Mouse (Mus musculus) liver, adult 2 months (tissue): Measurements from ENCODE around the gene Fbxl17. TPM values are rescaled to one million over a fixed set of nuclear protein-coding genes. Genes with fewer than 3 reads are reported as not detected.

ENCODE experiments used
- DNase-seq: peaks from one replicate; pipeline ENCODE4 v3.0.0-alpha.2; 2011; ENCODE audit warnings: low read depth, low spot score; ENCODE audit errors: extremely low read depth
- H3K27ac ChIP-seq: fragments of 200-500 bp; replicated peaks from 2 replicates; pipeline ENCODE4 v1.5.1; 2012; ENCODE audit warnings: low read depth, mild to moderate bottlenecking, control low read depth, inconsistent platforms, low read length; ENCODE audit not compliant: insufficient read depth
- H3K27me3 ChIP-seq: fragments of 200-500 bp; 2 replicates; pipeline ENCODE4 v1.6.1; 2012; ENCODE audit warnings: mild to moderate bottlenecking, moderate library complexity, low read length, inconsistent platforms; ENCODE audit not compliant: control insufficient read depth, insufficient read depth
- H3K36me3 ChIP-seq: fragments of 200-500 bp; 2 replicates; pipeline ENCODE4 v1.6.1; 2012; ENCODE audit warnings: low read length, inconsistent platforms; ENCODE audit not compliant: control insufficient read depth, insufficient read depth
- H3K4me1 ChIP-seq: fragments of 200-500 bp; 2 replicates; pipeline ENCODE4 v1.6.1; 2011; ENCODE audit warnings: low read length; ENCODE audit not compliant: control insufficient read depth, insufficient read depth
- H3K4me3 ChIP-seq: fragments of 200-500 bp; 2 replicates; pipeline ENCODE4 v1.5.1; 2011; ENCODE audit warnings: low read depth, mild to moderate bottlenecking, control low read depth, low read length, moderate library complexity; ENCODE audit not compliant: insufficient read depth
- H3K79me2 ChIP-seq: fragments of 200-500 bp; 2 replicates; pipeline ENCODE4 v1.6.1; 2012; ENCODE audit warnings: inconsistent platforms, mild to moderate bottlenecking, low read length, moderate library complexity; ENCODE audit not compliant: control insufficient read depth, insufficient read depth
- H3K9ac ChIP-seq: fragments of 200-500 bp; 2 replicates; pipeline ENCODE4 v1.6.1; 2012; ENCODE audit warnings: low read depth, mild to moderate bottlenecking, control low read depth, inconsistent platforms, low read length
- CTCF ChIP-seq: fragments of 200-500 bp; IDR thresholded peaks from 2 replicates; pipeline ENCODE4 v1.5.1; 2011; ENCODE audit warnings: low read depth, low read length, control low read depth
- POLR2A ChIP-seq: fragments of 200-500 bp; IDR thresholded peaks from 2 replicates; pipeline ENCODE4 v1.6.1; 2011; ENCODE audit warnings: low read length, control low read depth; ENCODE audit not compliant: insufficient read depth; ENCODE audit errors: extremely low read depth
- WGBS: fragments of 180-500 bp; shearing (Covaris S2); methylation state at CpG from one replicate; pipeline ENCODE4 v1.1.7; 2018; 5-methylcytosine and 5-hydroxymethylcytosine counted together
- polyA plus RNA-seq: library from polyadenylated mRNA; depleted of rRNA; stranded (reverse); fragments of >200 nt; gene quantifications from 2 replicates; pipeline ENCODE4 v1.2.3, GENCODE M21; 2012
- total RNA-seq: library from RNA; depleted of rRNA; stranded (reverse); fragments of >200 nt; gene quantifications from 2 replicates; pipeline ENCODE4 v1.2.3, GENCODE M21; 2014

Fbxl17 gene
- total and polyA plus RNA-seq, 2 experiments: 5.4 to 12.2 TPM

GRCm38 (mm10) chr17:63070161-63070761, 429.6 kb downstream of the Fbxl17 start:
- no peaks in the 10 kb centered on the region for H3K27me3 ChIP-seq
- H3K4me1 ChIP-seq: no peaks in the 10 kb centered on the region
- no peak overlapping the region for H3K27ac ChIP-seq
- 77% methylated on average over 5 of the region's 5 CpGs for whole genome bisulfite sequencing
- no peak overlapping the region for H3K4me3 ChIP-seq
- H3K36me3 ChIP-seq: no peaks in the 10 kb centered on the region; the same call in 1 of the 2 replicates
- no peak for DNase-seq
- no peak overlapping the region for H3K9ac ChIP-seq
- no peak for TF ChIP-seq CTCF
- TF ChIP-seq POLR2A: no peak
- H3K79me2 ChIP-seq: no peaks in the 10 kb centered on the region

DNA sequence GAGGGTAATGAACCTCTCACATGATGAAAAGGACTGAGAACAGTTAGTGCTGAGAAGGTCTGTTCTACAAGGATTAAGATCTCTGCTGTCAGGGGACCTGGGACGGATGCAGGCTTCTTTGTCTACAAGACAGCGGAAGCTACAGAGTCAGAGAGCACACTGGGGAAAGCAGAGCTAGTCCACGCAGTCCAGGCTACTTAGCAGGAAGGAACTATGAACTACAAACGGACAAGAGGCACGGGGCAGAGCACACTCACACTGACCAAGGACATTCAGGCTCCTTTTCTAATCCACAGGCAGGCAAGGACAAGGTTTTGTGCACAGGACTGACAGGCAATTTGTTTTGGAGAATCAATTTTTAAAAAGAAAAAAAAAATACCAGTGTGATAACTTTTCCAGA, 437.0 kb downstream of the Fbxl17 start:
- Histone ChIP-seq H3K4me3 (no peak overlapping the region), H3K36me3 (peaks cover 3% of the 10 kb centered on the region; the same call in 1 of the 2 replicates), H3K27ac (no peak overlapping the region), H3K79me2 (no peaks in the 10 kb centered on the region), H3K4me1 (no peaks in the 10 kb centered on the region), H3K9ac (no peak overlapping the region), H3K27me3 (no peaks in the 10 kb centered on the region)
- WGBS: 86% methylated on average over 5 of the region's 5 CpGs
- no peak for DNase-seq
- TF ChIP-seq POLR2A (no peak), CTCF (no peak)

DNA sequence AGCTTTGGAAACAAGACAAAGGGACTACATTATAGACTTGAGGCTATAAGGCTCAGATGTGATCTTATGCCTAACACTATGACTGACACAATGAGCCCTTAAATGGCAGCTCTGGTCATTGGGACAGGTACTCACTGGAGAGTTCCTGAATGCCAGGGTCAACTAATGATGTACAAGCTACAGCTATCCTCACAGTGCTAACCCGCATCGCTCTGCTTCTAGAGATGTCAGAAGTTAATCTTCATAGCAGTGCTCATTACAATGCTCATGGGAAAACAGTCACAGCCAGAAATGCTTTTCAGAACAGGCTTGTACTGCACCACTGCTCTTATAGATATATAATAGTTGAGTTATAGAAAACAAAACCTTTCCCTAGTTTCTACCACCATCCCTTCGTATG, 438.0 kb downstream of the Fbxl17 start:
- no peak for DNase-seq
- 98% methylated on average over 3 of the region's 3 CpGs for WGBS
- Histone ChIP-seq H3K4me1 (no peaks in the 10 kb centered on the region), H3K79me2 (no peaks in the 10 kb centered on the region), H3K27ac (no peak overlapping the region), H3K27me3 (no peaks in the 10 kb centered on the region), H3K36me3 (peaks cover 3% of the 10 kb centered on the region; the same call in 1 of the 2 replicates), H3K4me3 (no peak overlapping the region), H3K9ac (no peak overlapping the region)
- TF ChIP-seq POLR2A (no peak), CTCF (no peak)

GRCm38 (mm10) chr17:63060814-63061213, 439.0 kb downstream of the Fbxl17 start:
- H3K79me2 ChIP-seq: no peaks in the 10 kb centered on the region
- TF ChIP-seq CTCF: no peak
- TF ChIP-seq POLR2A: no peak
- H3K36me3 ChIP-seq: peaks cover 3% of the 10 kb centered on the region; the same call in 1 of the 2 replicates
- no peaks in the 10 kb centered on the region for H3K27me3 ChIP-seq
- H3K27ac ChIP-seq: no peak overlapping the region
- DNase-seq: no peak
- H3K4me3 ChIP-seq: no peak overlapping the region
- no peaks in the 10 kb centered on the region for H3K4me1 ChIP-seq
- no peak overlapping the region for H3K9ac ChIP-seq
- 69% methylated on average over 3 of the region's 3 CpGs for WGBS

GRCm38 (mm10) chr17:63057740-63058388, 442.0 kb downstream of the Fbxl17 start:
- H3K9ac ChIP-seq: no peak overlapping the region
- H3K27me3 ChIP-seq: no peaks in the 10 kb centered on the region
- no peaks in the 10 kb centered on the region for H3K4me1 ChIP-seq
- WGBS: 88% methylated on average over 15 of the region's 15 CpGs
- H3K4me3 ChIP-seq: no peak overlapping the region
- TF ChIP-seq CTCF (no peak), POLR2A (no peak)
- H3K79me2 ChIP-seq: no peaks in the 10 kb centered on the region
- no peak for DNase-seq
- H3K36me3 ChIP-seq: peaks cover 2% of the 10 kb centered on the region; the same call in 1 of the 2 replicates
- H3K27ac ChIP-seq: no peak overlapping the region

DNA sequence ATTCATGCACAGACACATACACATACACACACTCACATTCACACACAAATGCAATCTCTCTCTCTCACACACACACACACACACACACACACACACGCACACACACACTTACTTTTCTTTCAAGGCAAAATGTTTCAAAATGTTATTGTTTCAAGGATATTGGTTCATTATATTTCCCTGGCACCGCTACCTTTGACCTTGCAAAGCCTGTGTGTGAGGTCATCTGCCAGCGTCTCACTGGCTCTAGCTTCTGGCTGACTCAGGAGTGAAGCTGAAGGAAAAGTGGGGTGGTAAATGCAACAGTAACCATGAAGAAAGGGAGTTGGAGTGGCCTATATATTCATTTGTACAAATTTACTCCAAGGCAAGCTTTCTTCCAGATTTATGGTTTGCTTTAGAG, 442.8 kb downstream of the Fbxl17 start:
- Histone ChIP-seq H3K27me3 (no peaks in the 10 kb centered on the region), H3K4me3 (no peak overlapping the region), H3K27ac (no peak overlapping the region), H3K9ac (no peak overlapping the region), H3K79me2 (no peaks in the 10 kb centered on the region), H3K4me1 (no peaks in the 10 kb centered on the region), H3K36me3 (peaks cover 2% of the 10 kb centered on the region; the same call in 1 of the 2 replicates)
- 89% methylated on average over 3 of the region's 3 CpGs for WGBS
- TF ChIP-seq POLR2A (no peak), CTCF (no peak)
- no peak for DNase-seq
